ENCODE assay signal across 13 mouse cellular contexts in the genomic region with DNA sequence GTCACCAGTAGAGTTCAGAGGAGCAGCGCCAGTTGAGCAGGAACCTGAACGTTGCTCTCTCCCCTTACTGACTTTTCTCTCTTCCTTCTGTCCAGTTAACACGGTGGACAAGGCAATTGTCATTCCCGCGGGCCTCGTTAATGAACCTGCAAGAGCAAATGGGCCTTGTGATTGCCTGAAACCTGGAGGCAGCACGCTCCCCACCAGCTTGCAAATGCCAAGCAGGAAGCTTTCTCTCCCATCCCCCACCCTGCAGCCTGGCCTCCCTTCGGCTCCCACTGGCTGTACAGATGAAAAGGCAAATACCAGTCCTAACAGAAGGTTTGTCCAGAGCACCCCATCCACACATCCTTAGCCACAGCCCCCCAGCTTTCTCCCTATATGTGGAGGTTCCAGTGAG.
DNase-seq lines count a peak whose midpoint lies in the region; ATAC-seq and TF ChIP-seq lines count a peak whose summit lies in the region.
"Had no signal": no experiment of that assay in that cellular context is flagged by ENCODE, and none has a peak within 500 bp of the region (broad histone marks: within the 10 kb centered on the region; RNA-seq: fewer than 3 reads in every experiment).

No protein-coding gene starts in this region.

- 36% methylated on average over 8 of the region's 8 CpGs for WGBS in forebrain, embryonic 14.5 days
- 21% methylated on average over 8 of the region's 8 CpGs for WGBS in forebrain, embryonic 10.5 days
- WGBS in midbrain, embryonic 10.5 days: 27% methylated on average over 8 of the region's 8 CpGs
- WGBS in midbrain, embryonic 16.5 days: 13% methylated on average over 8 of the region's 8 CpGs
- WGBS in hindbrain, postnatal 0 days: 33% methylated on average over 8 of the region's 8 CpGs
- 31% methylated on average over 8 of the region's 8 CpGs for WGBS in intestine, embryonic 15.5 days

- no peak for ATAC-seq in forebrain, embryonic 14.5 days
- no peak; the same call in 1 of the 2 replicates for ATAC-seq in midbrain, embryonic 16.5 days
- ATAC-seq in hindbrain, postnatal 0 days: no peak
- no peak for ATAC-seq in intestine, embryonic 15.5 days
- ATAC-seq: intestine, postnatal 0 days had no signal

- DNase-seq in forebrain, embryonic 14.5 days (ENCODE audit: low spot score): peak; percentile 38
- DNase-seq in forebrain, embryonic 10.5 days (ENCODE audit: extremely low spot score, low spot score): no peak
- peak; percentile 24 for DNase-seq in midbrain, embryonic 10.5 days (ENCODE audit: low spot score)
- peak; percentile 33 for DNase-seq in hindbrain, postnatal 0 days (ENCODE audit: low spot score)
- DNase-seq in retina, postnatal 1 day: peak; percentile 52
- DNase-seq in adrenal gland, postnatal 14 days: no peak
- DNase-seq: spleen, adult 18-20 months; thymus, adult 18-20 months had no signal

- H3K36me3 ChIP-seq in forebrain, embryonic 14.5 days (ENCODE audit: control insufficient read depth, insufficient read depth, low read length): no peaks in the 10 kb centered on the region
- H3K36me3 ChIP-seq in forebrain, embryonic 10.5 days (replicated peaks): no peaks in the 10 kb centered on the region
- no peaks in the 10 kb centered on the region for H3K36me3 ChIP-seq in midbrain, embryonic 10.5 days
- H3K36me3 ChIP-seq in midbrain, embryonic 16.5 days (ENCODE audit: control insufficient read depth, insufficient read depth, low read length): no peaks in the 10 kb centered on the region
- no peaks in the 10 kb centered on the region for H3K36me3 ChIP-seq in hindbrain, postnatal 0 days (ENCODE audit: insufficient read depth, low read length)
- H3K36me3 ChIP-seq in intestine, embryonic 15.5 days: no peaks in the 10 kb centered on the region
- H3K36me3 ChIP-seq: limb, embryonic 15.5 days had no signal

- peaks cover 7% of the 10 kb centered on the region for H3K4me1 ChIP-seq in forebrain, embryonic 14.5 days (ENCODE audit: control insufficient read depth, insufficient read depth, low read length)
- peaks cover 19% of the 10 kb centered on the region for H3K4me1 ChIP-seq in forebrain, embryonic 10.5 days
- peaks cover 23% of the 10 kb centered on the region for H3K4me1 ChIP-seq in midbrain, embryonic 10.5 days
- peaks cover 4% of the 10 kb centered on the region; the same call in 1 of the 2 replicates for H3K4me1 ChIP-seq in midbrain, embryonic 16.5 days (ENCODE audit: control insufficient read depth, insufficient read depth, low read length)
- H3K4me1 ChIP-seq in hindbrain, postnatal 0 days (ENCODE audit: insufficient read depth, low read length): no peaks in the 10 kb centered on the region
- no peaks in the 10 kb centered on the region for H3K4me1 ChIP-seq in intestine, embryonic 15.5 days (replicated peaks)

- H3K9me3 ChIP-seq in forebrain, embryonic 14.5 days (replicated peaks; ENCODE audit: control insufficient read depth, low read length): no peaks in the 10 kb centered on the region
- no peaks in the 10 kb centered on the region for H3K9me3 ChIP-seq in forebrain, embryonic 10.5 days
- no peaks in the 10 kb centered on the region for H3K9me3 ChIP-seq in midbrain, embryonic 10.5 days (replicated peaks)
- H3K9me3 ChIP-seq in midbrain, embryonic 16.5 days (replicated peaks; ENCODE audit: control insufficient read depth, low read length, poor library complexity, severe bottlenecking): no peaks in the 10 kb centered on the region
- no peaks in the 10 kb centered on the region for H3K9me3 ChIP-seq in hindbrain, postnatal 0 days (ENCODE audit: low read length)
- H3K9me3 ChIP-seq in intestine, embryonic 15.5 days: no peaks in the 10 kb centered on the region
- H3K9me3 ChIP-seq: forebrain, embryonic 13.5 days; limb, embryonic 15.5 days had no signal

- H3K27me3 ChIP-seq in forebrain, embryonic 14.5 days (replicated peaks; ENCODE audit: control insufficient read depth, insufficient read depth, low read length): 0 out of 2 replicates have a peak, but pooled peaks cover 2% of the 10 kb centered on the region
- peaks cover 100% of the 10 kb centered on the region for H3K27me3 ChIP-seq in forebrain, embryonic 10.5 days (ENCODE audit: poor library complexity, severe bottlenecking)
- H3K27me3 ChIP-seq in midbrain, embryonic 10.5 days (ENCODE audit: low read depth, poor library complexity, severe bottlenecking): peaks cover 100% of the 10 kb centered on the region
- no peaks in the 10 kb centered on the region for H3K27me3 ChIP-seq in midbrain, embryonic 16.5 days (ENCODE audit: control insufficient read depth, insufficient read depth, low read depth, low read length)
- H3K27me3 ChIP-seq in hindbrain, postnatal 0 days (ENCODE audit: insufficient read depth, low read length): no peaks in the 10 kb centered on the region; the same call in 1 of the 2 replicates
- peaks cover 5% of the 10 kb centered on the region; the same call in 1 of the 2 replicates for H3K27me3 ChIP-seq in intestine, embryonic 15.5 days (replicated peaks)

- no peak overlapping the region for H3K27ac ChIP-seq in forebrain, embryonic 14.5 days (ENCODE audit: low read depth, low read length)
- no peak overlapping the region for H3K27ac ChIP-seq in forebrain, embryonic 10.5 days
- H3K27ac ChIP-seq in midbrain, embryonic 10.5 days (replicated peaks): peak overlapping the region; percentile 28; the same call in 1 of the 2 replicates
- H3K27ac ChIP-seq in midbrain, embryonic 16.5 days (ENCODE audit: low read length): no peak overlapping the region
- H3K27ac ChIP-seq in hindbrain, postnatal 0 days: no peak overlapping the region
- no peak overlapping the region for H3K27ac ChIP-seq in intestine, embryonic 15.5 days
- H3K27ac ChIP-seq: forebrain, embryonic 13.5 days; limb, embryonic 15.5 days had no signal

- H3K9ac ChIP-seq in forebrain, embryonic 14.5 days (ENCODE audit: low read length): no peak overlapping the region
- no peak overlapping the region for H3K9ac ChIP-seq in midbrain, embryonic 16.5 days (ENCODE audit: low read depth, low read length)
- H3K9ac ChIP-seq in hindbrain, postnatal 0 days (replicated peaks; ENCODE audit: low read length): no peak overlapping the region
- no peak overlapping the region for H3K9ac ChIP-seq in intestine, embryonic 15.5 days
- H3K9ac ChIP-seq: forebrain, embryonic 13.5 days; limb, embryonic 15.5 days had no signal

- no peak for TF ChIP-seq CTCF in hindbrain, postnatal 0 days (IDR thresholded peaks at IDR 0.05; ENCODE audit: low read depth)

- H3K4me2 ChIP-seq in forebrain, embryonic 14.5 days (ENCODE audit: low read length): no peak overlapping the region
- no peak overlapping the region for H3K4me2 ChIP-seq in midbrain, embryonic 16.5 days (ENCODE audit: low read length)
- H3K4me2 ChIP-seq in hindbrain, postnatal 0 days (ENCODE audit: low read depth, low read length): no peak overlapping the region
- H3K4me2 ChIP-seq in intestine, embryonic 15.5 days (replicated peaks): no peak overlapping the region
- H3K4me2 ChIP-seq: forebrain, embryonic 13.5 days; limb, embryonic 15.5 days had no signal

- no peak overlapping the region for H3K4me3 ChIP-seq in forebrain, embryonic 14.5 days (ENCODE audit: low read depth, low read length)
- no peak overlapping the region for H3K4me3 ChIP-seq in forebrain, embryonic 10.5 days
- no peak overlapping the region for H3K4me3 ChIP-seq in midbrain, embryonic 10.5 days
- H3K4me3 ChIP-seq in midbrain, embryonic 16.5 days (ENCODE audit: low read depth, low read length): no peak overlapping the region
- no peak overlapping the region for H3K4me3 ChIP-seq in hindbrain, postnatal 0 days (ENCODE audit: low read length)
- no peak overlapping the region for H3K4me3 ChIP-seq in intestine, embryonic 15.5 days (replicated peaks)
- H3K4me3 ChIP-seq: forebrain, embryonic 13.5 days; limb, embryonic 15.5 days had no signal

Comparison
In these comparisons a context has a peak if more than half of its experiments do, and no peak if none do; other contexts are left out.
1. DNase-seq: peak in forebrain, embryonic 14.5 days (single experiment), midbrain, embryonic 10.5 days (single experiment), hindbrain, postnatal 0 days (single experiment) and retina, postnatal 1 day (single experiment); none in forebrain, embryonic 10.5 days (single experiment) and adrenal gland, postnatal 14 days (single experiment).